Mouse (Mus musculus) heart, embryonic 10.5 days (tissue): ENCODE results near the gene Tmem161a. TPM values are rescaled to one million over a fixed set of nuclear protein-coding genes. Genes with fewer than 3 reads are reported as not detected.

Experiments
- DNase-seq: peaks from one replicate; pipeline ENCODE4 v3.0.0-alpha.2; 2017; ENCODE audit warnings: low spot score
- H3K27ac ChIP-seq: fragments of 300-500 bp; sonication (generic); 2 replicates; pipeline ENCODE4 v1.5.1; 2016; ENCODE audit warnings: mild to moderate bottlenecking
- H3K27me3 ChIP-seq: fragments of 300-500 bp; sonication (generic); 2 replicates; pipeline ENCODE4 v1.6.1; 2016; ENCODE audit warnings: mild to moderate bottlenecking; ENCODE audit not compliant: poor library complexity, insufficient read depth, severe bottlenecking
- H3K36me3 ChIP-seq: fragments of 300-500 bp; sonication (generic); 2 replicates; pipeline ENCODE4 v1.6.1; 2016; ENCODE audit warnings: mild to moderate bottlenecking, moderate library complexity
- H3K4me1 ChIP-seq: fragments of 300-500 bp; sonication (generic); 2 replicates; pipeline ENCODE4 v1.6.1; 2016; ENCODE audit warnings: mild to moderate bottlenecking
- H3K4me3 ChIP-seq: fragments of 300-500 bp; sonication (generic); 2 replicates; pipeline ENCODE4 v1.5.1; 2016; ENCODE audit warnings: mild to moderate bottlenecking, moderate library complexity
- H3K9me3 ChIP-seq: fragments of 300-500 bp; sonication (generic); 2 replicates; pipeline ENCODE4 v1.6.1; 2016; ENCODE audit warnings: mild to moderate bottlenecking, moderate library complexity
- WGBS: fragments of 180-500 bp; shearing (Covaris S2); methylation state at CpG from one replicate; pipeline ENCODE4 v1.1.7; 2016; 5-methylcytosine and 5-hydroxymethylcytosine counted together
- polyA plus RNA-seq: library from polyadenylated mRNA; unstranded; fragments of >200 nt; fragmentation: Nextera tagmentation; extraction: Ambion mirVana; gene quantifications from 2 replicates; pipeline ENCODE4 v1.2.1, GENCODE M21; 2016

The Tmem161a gene
- polyA plus RNA-seq, 1 experiment from 2014 or later, result 93.9 TPM

DNA sequence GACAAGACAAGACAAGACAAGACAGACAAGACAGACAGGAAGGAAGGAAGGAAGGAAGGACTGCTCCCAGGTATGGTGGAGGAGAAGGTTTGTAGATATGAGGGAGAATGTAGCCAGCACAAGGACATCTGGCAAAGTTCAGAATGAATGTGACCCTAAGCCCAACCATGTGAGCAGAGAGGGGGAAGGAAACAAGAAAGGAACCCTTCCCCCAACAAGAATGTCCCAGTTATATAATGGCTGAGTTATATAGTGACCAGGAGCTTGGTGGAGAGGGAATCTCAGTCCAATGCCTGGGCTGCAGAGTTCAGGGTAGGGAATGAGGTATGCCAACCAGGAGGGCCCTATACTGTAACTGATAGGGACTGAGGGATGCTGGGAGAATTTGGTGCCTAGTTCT is 45.3 kb downstream of the Tmem161a start:
- Histone ChIP-seq H3K4me1 (peaks cover 12% of the 10 kb centered on the region; the same call in 1 of the 2 replicates), H3K27ac (no peak overlapping the region), H3K9me3 (no peaks in the 10 kb centered on the region), H3K4me3 (no peak overlapping the region), H3K36me3 (peaks cover 13% of the 10 kb centered on the region), H3K27me3 (no peaks in the 10 kb centered on the region)
- no peak for DNase-seq

DNA sequence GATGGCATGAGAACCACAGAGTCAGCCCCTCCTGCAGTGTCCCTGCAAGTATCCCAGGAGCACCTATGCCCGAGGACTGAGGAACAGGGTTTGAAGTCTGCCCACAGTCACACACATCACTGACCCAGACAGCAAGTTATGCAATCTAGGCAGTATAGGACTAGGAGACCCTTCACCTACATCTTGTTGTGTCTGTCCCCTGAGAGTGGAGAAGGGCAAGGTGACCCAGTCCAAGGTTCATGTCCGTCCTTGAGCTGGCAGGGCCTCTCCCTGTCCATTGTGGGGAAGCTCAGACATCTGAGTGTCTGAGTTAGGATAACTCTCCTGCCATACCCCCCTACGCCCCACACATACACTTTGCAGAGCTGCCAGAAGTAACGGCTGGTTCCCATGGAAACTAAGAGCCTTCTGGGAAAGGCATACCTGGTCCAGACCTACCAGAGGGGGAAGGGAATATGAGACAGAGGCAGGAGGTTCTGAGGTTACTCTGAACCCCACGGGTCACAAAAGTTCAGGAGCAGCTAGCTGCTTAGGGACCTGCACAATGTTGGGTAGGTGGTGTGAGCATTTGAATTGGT is 47.0 kb downstream of the Tmem161a start:
- no peak for DNase-seq
- Histone ChIP-seq H3K27me3 (no peaks in the 10 kb centered on the region), H3K27ac (no peak overlapping the region), H3K4me1 (peaks cover 10% of the 10 kb centered on the region; the same call in 1 of the 2 replicates), H3K36me3 (peaks cover 28% of the 10 kb centered on the region), H3K9me3 (no peaks in the 10 kb centered on the region), H3K4me3 (no peak overlapping the region)
- 54% methylated on average over 5 of the region's 5 CpGs for WGBS

- Histone ChIP-seq H3K27ac (no peak overlapping the region), H3K36me3 (peaks cover 40% of the 10 kb centered on the region), H3K4me3 (no peak overlapping the region), H3K4me1 (peaks cover 10% of the 10 kb centered on the region; the same call in 1 of the 2 replicates), H3K27me3 (no peaks in the 10 kb centered on the region), H3K9me3 (no peaks in the 10 kb centered on the region)
- WGBS, result 77% methylated on average over 8 of the region's 8 CpGs
- no peak for DNase-seq
Measured at GRCm38 (mm10) chr8:70220236-70220840, 48.2 kb downstream of the Tmem161a start.

GRCm38 (mm10) chr8:70220911-70221310 is 48.8 kb downstream of the Tmem161a start:
- 93% methylated on average over 3 of the region's 3 CpGs for WGBS

DNA sequence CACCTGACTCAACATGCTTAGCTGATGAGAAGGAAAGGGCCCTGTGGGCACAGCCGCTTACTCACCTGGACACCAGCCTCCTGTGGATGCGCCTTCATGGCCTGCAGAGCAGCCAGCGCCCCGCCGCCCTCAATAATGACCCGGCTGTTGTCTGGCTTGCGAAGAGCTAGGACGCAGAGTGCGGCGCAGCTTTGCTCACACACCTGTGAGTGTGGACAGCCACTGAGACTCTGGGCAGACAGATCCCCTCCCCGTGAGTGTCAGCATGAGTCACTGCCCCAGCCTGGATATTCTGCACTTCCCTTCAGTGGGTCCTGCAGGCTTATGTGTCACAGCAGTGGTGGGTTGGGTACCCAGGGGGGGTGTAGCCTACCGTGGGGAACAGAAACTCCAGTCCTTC is 49.9 kb downstream of the Tmem161a start:
- no peak for DNase-seq
- Histone ChIP-seq H3K27ac (no peak overlapping the region), H3K4me1 (peaks cover 10% of the 10 kb centered on the region; the same call in 1 of the 2 replicates), H3K27me3 (no peaks in the 10 kb centered on the region), H3K4me3 (no peak overlapping the region), H3K36me3 (peaks cover 47% of the 10 kb centered on the region), H3K9me3 (no peaks in the 10 kb centered on the region)
- WGBS, result 89% methylated on average over 12 of the region's 12 CpGs

More at GRCm38 (mm10) chr8:70220911-70221310, 48.8 kb downstream of the Tmem161a start:
- no peak overlapping the region for H3K4me3 ChIP-seq
- H3K27me3 ChIP-seq, result no peaks in the 10 kb centered on the region
- no peak overlapping the region for H3K27ac ChIP-seq
- peaks cover 45% of the 10 kb centered on the region for H3K36me3 ChIP-seq
- H3K4me1 ChIP-seq, result peaks cover 10% of the 10 kb centered on the region; the same call in 1 of the 2 replicates
- no peaks in the 10 kb centered on the region for H3K9me3 ChIP-seq
- no peak for DNase-seq

DNA sequence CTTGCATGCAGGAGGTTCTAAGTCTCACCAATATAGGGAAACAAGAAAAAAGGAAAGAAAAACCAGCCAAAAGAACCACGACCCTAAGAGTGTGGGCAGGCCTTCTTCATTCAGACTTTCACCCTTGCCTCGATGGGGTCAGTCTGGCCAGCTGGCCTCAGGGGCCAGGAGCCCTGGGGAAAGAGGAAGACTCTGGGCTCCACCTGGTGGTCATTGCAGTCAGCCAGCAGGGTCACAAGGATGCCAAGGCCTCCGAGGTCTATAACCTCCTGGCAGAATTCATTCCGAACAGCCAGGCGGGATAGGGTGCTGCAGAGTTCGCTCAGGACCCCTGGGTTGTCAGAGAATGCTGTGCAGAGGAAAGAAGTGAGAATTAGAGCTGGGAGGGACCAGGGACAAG is 51.2 kb downstream of the Tmem161a start:
- H3K4me1 ChIP-seq, result peaks cover 10% of the 10 kb centered on the region; the same call in 1 of the 2 replicates
- peaks cover 54% of the 10 kb centered on the region for H3K36me3 ChIP-seq
- 52% methylated on average over 6 of the region's 6 CpGs for WGBS
- H3K27ac ChIP-seq, result no peak overlapping the region
- H3K27me3 ChIP-seq, result no peaks in the 10 kb centered on the region
- H3K9me3 ChIP-seq, result no peaks in the 10 kb centered on the region
- peak; percentile 81 for DNase-seq
- no peak overlapping the region for H3K4me3 ChIP-seq

DNA sequence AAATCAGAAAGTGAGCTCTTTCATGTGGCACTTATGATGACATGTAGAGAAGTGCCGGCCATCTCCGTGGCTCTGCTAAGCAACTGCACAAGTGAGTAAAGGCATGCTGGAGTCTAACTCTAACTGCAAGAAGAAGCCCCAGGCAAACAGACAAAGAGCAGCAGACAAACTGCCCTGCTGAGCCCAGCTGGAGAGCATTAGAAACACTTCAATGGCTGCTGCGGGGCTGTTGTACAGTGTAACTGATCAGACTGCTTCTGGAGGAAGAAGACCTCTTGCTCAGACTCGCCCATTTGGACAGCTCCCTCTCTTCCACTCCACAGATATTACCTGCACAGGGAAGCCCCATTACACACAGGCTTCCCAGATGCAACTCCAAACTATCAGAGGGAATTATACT is 55.8 kb downstream of the Tmem161a start:
- no peak for DNase-seq
- Histone ChIP-seq H3K27ac (no peak overlapping the region), H3K4me3 (no peak overlapping the region), H3K4me1 (peaks cover 3% of the 10 kb centered on the region; the same call in 1 of the 2 replicates), H3K36me3 (peaks cover 64% of the 10 kb centered on the region), H3K27me3 (no peaks in the 10 kb centered on the region), H3K9me3 (no peaks in the 10 kb centered on the region)
- WGBS, result 84% methylated on average over 4 of the region's 4 CpGs

- Histone ChIP-seq H3K9me3 (no peaks in the 10 kb centered on the region), H3K4me1 (peaks cover 16% of the 10 kb centered on the region), H3K27me3 (no peaks in the 10 kb centered on the region), H3K27ac (no peak overlapping the region), H3K4me3 (no peak overlapping the region), H3K36me3 (peaks cover 38% of the 10 kb centered on the region)
- 91% methylated on average over 9 of the region's 9 CpGs for WGBS
- DNase-seq, result no peak
Measured at GRCm38 (mm10) chr8:70230837-70231236, 58.7 kb downstream of the Tmem161a start.

Other genes with a start within 250 kb of the Tmem161a start
- 47.5 and 49.0 TPM in 2 replicates for gene Gatad2a, start 176.0 kb upstream of the Tmem161a start, polyA plus RNA-seq
- gene Mau2, start 129.6 kb upstream of the Tmem161a start, polyA plus RNA-seq, result 46.5 and 49.9 TPM in 2 replicates
- 41.1 and 45.0 TPM in 2 replicates for gene Sugp1, start 129.5 kb upstream of the Tmem161a start, polyA plus RNA-seq
- 0.94 and 1.3 TPM in 2 replicates for gene Tm6sf2, start 99.4 kb upstream of the Tmem161a start, polyA plus RNA-seq
- 0.30 and 0.62 TPM in 2 replicates for gene Hapln4, start 88.9 kb upstream of the Tmem161a start, polyA plus RNA-seq
- gene Ncan, start 51.5 kb upstream of the Tmem161a start, polyA plus RNA-seq, result 0.06 and 0.29 TPM in 2 replicates
- gene Nr2c2ap, start 41.0 kb upstream of the Tmem161a start, polyA plus RNA-seq, result 35.4 and 39.6 TPM in 2 replicates
- 16.5 and 18.3 TPM in 2 replicates for gene Rfxank, start 33.2 kb upstream of the Tmem161a start, polyA plus RNA-seq
- gene Borcs8, start 32.9 kb upstream of the Tmem161a start, polyA plus RNA-seq, result 39.6 and 43.9 TPM in 2 replicates
- gene Mef2b, start 32.6 kb upstream of the Tmem161a start, polyA plus RNA-seq, result 0.23 and 0.53 TPM in 2 replicates
- gene Slc25a42, start 39.9 kb downstream of the Tmem161a start, polyA plus RNA-seq, result 5.8 and 9.5 TPM in 2 replicates
- gene Sugp2, start 61.9 kb downstream of the Tmem161a start, polyA plus RNA-seq, result 34.7 and 34.8 TPM in 2 replicates
- gene Armc6, start 62.1 kb downstream of the Tmem161a start, polyA plus RNA-seq, result 29.5 and 31.6 TPM in 2 replicates
- gene Homer3, start 110.5 kb downstream of the Tmem161a start, polyA plus RNA-seq, result 42.7 and 80.5 TPM in 2 replicates
- 40.5 and 47.5 TPM in 2 replicates for gene Ddx49, start 130.1 kb downstream of the Tmem161a start, polyA plus RNA-seq
- 379 and 398 TPM in 2 replicates for gene Cope, start 130.2 kb downstream of the Tmem161a start, polyA plus RNA-seq
- gene Cers1, start 143.4 kb downstream of the Tmem161a start, polyA plus RNA-seq, result 1.4 TPM in 2 replicates
- gene Gdf1, start 157.5 kb downstream of the Tmem161a start, polyA plus RNA-seq, result 1.9 and 4.2 TPM in 2 replicates
- 14.5 and 19.8 TPM in 2 replicates for gene Upf1, start 180.9 kb downstream of the Tmem161a start, polyA plus RNA-seq
- gene Comp, start 201.2 kb downstream of the Tmem161a start, polyA plus RNA-seq, result 0.43 and 1.2 TPM in 2 replicates